Mouse (Mus musculus) testis, adult 2 months (tissue): ENCODE data around the gene Col6a2.

ENCODE experiments used
- CTCF ChIP-seq: fragments of 200-500 bp; IDR thresholded peaks from 2 replicates; pipeline ENCODE4 v1.5.1; 2012; ENCODE audit warnings: low read depth, mild to moderate bottlenecking, inconsistent platforms, low read length, moderate library complexity; ENCODE audit not compliant: control insufficient read depth, insufficient read depth, insufficient replicate concordance
- POLR2A ChIP-seq: fragments of 200-500 bp; IDR thresholded peaks from 2 replicates; pipeline ENCODE4 v1.6.1; 2012; ENCODE audit warnings: low read depth, mild to moderate bottlenecking, inconsistent platforms, low read length, moderate library complexity; ENCODE audit not compliant: control insufficient read depth

DNA sequence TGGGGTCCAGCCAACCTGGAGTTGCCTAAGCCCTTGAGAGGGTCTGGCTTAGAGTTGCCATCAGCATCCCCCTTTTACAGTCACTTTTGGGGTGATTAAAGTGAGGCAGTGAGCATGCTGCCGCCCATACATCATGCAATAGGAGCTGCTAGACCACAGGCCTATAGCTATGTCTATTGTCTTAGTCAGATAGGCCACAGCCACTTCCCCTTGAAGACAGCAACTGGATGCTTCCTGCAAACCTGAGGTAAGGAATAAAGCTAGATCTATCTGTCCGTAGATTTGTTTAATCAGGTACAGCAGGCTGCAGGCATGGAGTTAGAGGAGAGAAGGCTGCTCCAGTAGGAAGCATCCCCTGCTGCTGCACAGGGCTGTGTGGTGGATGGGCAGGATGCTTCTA, 52.4 kb downstream of the Col6a2 start:
- TF ChIP-seq CTCF (no peak), POLR2A (no peak)
